Mouse (Mus musculus) thymus, adult 2 months (tissue): ENCODE data around the gene Rtn4ip1.

Experiments used
- CTCF ChIP-seq: fragments of 200-500 bp; IDR thresholded peaks from 2 replicates; pipeline ENCODE4 v1.5.1; 2012; ENCODE audit warnings: mild to moderate bottlenecking, control low read depth, low read length, moderate library complexity, borderline replicate concordance; ENCODE audit not compliant: control insufficient read depth, poor library complexity, insufficient read depth; ENCODE audit errors: extremely low read depth
- POLR2A ChIP-seq: fragments of 200-500 bp; IDR thresholded peaks from 2 replicates; pipeline ENCODE4 v1.6.1; 2012; ENCODE audit warnings: mild to moderate bottlenecking, low read length, control low read depth, moderate library complexity; ENCODE audit not compliant: control insufficient read depth, poor library complexity, insufficient read depth; ENCODE audit errors: extremely low read depth

GRCm38 (mm10) chr10:43896065-43896464, 5.5 kb upstream of the Rtn4ip1 start:
- no peak for TF ChIP-seq CTCF
- TF ChIP-seq POLR2A, result no peak
